Mouse (Mus musculus): Measurements from ENCODE around the gene Rasgef1c. TPM values are rescaled to one million over a fixed set of nuclear protein-coding genes. Genes with fewer than 3 reads are reported as not detected.

Rasgef1c gene
- total and polyA plus RNA-seq, 2 experiments, result not detected

- Histone ChIP-seq H3K4me1 (ENCODE audit: control insufficient read depth, insufficient read depth, low read length) (no peaks in the 10 kb centered on the region), H3K27ac (replicated peaks; ENCODE audit: insufficient read depth, low read depth, low read length) (no peak overlapping the region), H3K9ac (ENCODE audit: low read depth, low read length) (no peak overlapping the region), H3K36me3 (ENCODE audit: control insufficient read depth, insufficient read depth, low read length) (no peaks in the 10 kb centered on the region), H3K79me2 (ENCODE audit: control insufficient read depth, insufficient read depth, low read length) (no peaks in the 10 kb centered on the region), H3K27me3 (ENCODE audit: control insufficient read depth, insufficient read depth, low read length) (no peaks in the 10 kb centered on the region), H3K4me3 (ENCODE audit: insufficient read depth, low read depth, low read length) (no peak overlapping the region)
- DNase-seq (ENCODE audit: extremely low read depth, low read depth, low spot score), result peak; percentile 8
- 62% methylated on average over 10 of the region's 10 CpGs for WGBS
- no peak for TF ChIP-seq POLR2A (IDR thresholded peaks at IDR 0.05; ENCODE audit: extremely low read depth, insufficient read depth, low read length)
- TF ChIP-seq CTCF (IDR thresholded peaks at IDR 0.05; ENCODE audit: low read depth, low read length), result no peak
Measured at GRCm38 (mm10) chr11:49973657-49974340, 72.2 kb downstream of the Rasgef1c start.

- H3K36me3 ChIP-seq (ENCODE audit: control insufficient read depth, insufficient read depth, low read length), result no peaks in the 10 kb centered on the region
- H3K27ac ChIP-seq (replicated peaks; ENCODE audit: insufficient read depth, low read depth, low read length), result no peak overlapping the region
- 61% methylated on average over 1 of the region's 1 CpGs for WGBS
- TF ChIP-seq CTCF (IDR thresholded peaks at IDR 0.05; ENCODE audit: low read depth, low read length), result no peak
- no peak for TF ChIP-seq POLR2A (IDR thresholded peaks at IDR 0.05; ENCODE audit: extremely low read depth, insufficient read depth, low read length)
- no peaks in the 10 kb centered on the region for H3K79me2 ChIP-seq (ENCODE audit: control insufficient read depth, insufficient read depth, low read length)
- no peaks in the 10 kb centered on the region for H3K4me1 ChIP-seq (ENCODE audit: control insufficient read depth, insufficient read depth, low read length)
- H3K27me3 ChIP-seq (ENCODE audit: control insufficient read depth, insufficient read depth, low read length), result no peaks in the 10 kb centered on the region
- H3K9ac ChIP-seq (ENCODE audit: low read depth, low read length), result no peak overlapping the region
- no peak for DNase-seq (ENCODE audit: extremely low read depth, low read depth, low spot score)
- no peak overlapping the region for H3K4me3 ChIP-seq (ENCODE audit: insufficient read depth, low read depth, low read length)
Measured at GRCm38 (mm10) chr11:49974675-49975074, 73.0 kb downstream of the Rasgef1c start.

- H3K27ac ChIP-seq (replicated peaks; ENCODE audit: insufficient read depth, low read depth, low read length), result no peak overlapping the region
- TF ChIP-seq CTCF (IDR thresholded peaks at IDR 0.05; ENCODE audit: low read depth, low read length) (no peak), POLR2A (IDR thresholded peaks at IDR 0.05; ENCODE audit: extremely low read depth, insufficient read depth, low read length) (no peak)
- WGBS, result 84% methylated on average over 10 of the region's 10 CpGs
Measured at GRCm38 (mm10) chr11:49977963-49978568, 76.4 kb downstream of the Rasgef1c start.

GRCm38 (mm10) chr11:49978935-49979334, 77.3 kb downstream of the Rasgef1c start:
- no peak for TF ChIP-seq CTCF (IDR thresholded peaks at IDR 0.05; ENCODE audit: low read depth, low read length)
- TF ChIP-seq POLR2A (IDR thresholded peaks at IDR 0.05; ENCODE audit: extremely low read depth, insufficient read depth, low read length), result no peak
- WGBS, result 91% methylated on average over 8 of the region's 8 CpGs
- Histone ChIP-seq H3K9ac (ENCODE audit: low read depth, low read length) (no peak overlapping the region), H3K27me3 (ENCODE audit: control insufficient read depth, insufficient read depth, low read length) (no peaks in the 10 kb centered on the region), H3K27ac (replicated peaks; ENCODE audit: insufficient read depth, low read depth, low read length) (no peak overlapping the region), H3K4me3 (ENCODE audit: insufficient read depth, low read depth, low read length) (no peak overlapping the region), H3K36me3 (ENCODE audit: control insufficient read depth, insufficient read depth, low read length) (no peaks in the 10 kb centered on the region), H3K79me2 (ENCODE audit: control insufficient read depth, insufficient read depth, low read length) (no peaks in the 10 kb centered on the region), H3K4me1 (ENCODE audit: control insufficient read depth, insufficient read depth, low read length) (no peaks in the 10 kb centered on the region)
- no peak for DNase-seq (ENCODE audit: extremely low read depth, low read depth, low spot score)

More at GRCm38 (mm10) chr11:49977963-49978568, 76.4 kb downstream of the Rasgef1c start:
- H3K9ac ChIP-seq (ENCODE audit: low read depth, low read length), result no peak overlapping the region
- H3K36me3 ChIP-seq (ENCODE audit: control insufficient read depth, insufficient read depth, low read length), result no peaks in the 10 kb centered on the region
- H3K4me3 ChIP-seq (ENCODE audit: insufficient read depth, low read depth, low read length), result no peak overlapping the region
- no peaks in the 10 kb centered on the region for H3K79me2 ChIP-seq (ENCODE audit: control insufficient read depth, insufficient read depth, low read length)
- H3K4me1 ChIP-seq (ENCODE audit: control insufficient read depth, insufficient read depth, low read length), result no peaks in the 10 kb centered on the region
- no peak for DNase-seq (ENCODE audit: extremely low read depth, low read depth, low spot score)
- H3K27me3 ChIP-seq (ENCODE audit: control insufficient read depth, insufficient read depth, low read length), result no peaks in the 10 kb centered on the region

GRCm38 (mm10) chr11:49980681-49981235, 79.1 kb downstream of the Rasgef1c start:
- Histone ChIP-seq H3K4me1 (ENCODE audit: control insufficient read depth, insufficient read depth, low read length) (no peaks in the 10 kb centered on the region), H3K27me3 (ENCODE audit: control insufficient read depth, insufficient read depth, low read length) (no peaks in the 10 kb centered on the region), H3K36me3 (ENCODE audit: control insufficient read depth, insufficient read depth, low read length) (no peaks in the 10 kb centered on the region), H3K4me3 (ENCODE audit: insufficient read depth, low read depth, low read length) (no peak overlapping the region), H3K79me2 (ENCODE audit: control insufficient read depth, insufficient read depth, low read length) (no peaks in the 10 kb centered on the region), H3K9ac (ENCODE audit: low read depth, low read length) (no peak overlapping the region), H3K27ac (replicated peaks; ENCODE audit: insufficient read depth, low read depth, low read length) (no peak overlapping the region)
- 92% methylated on average over 6 of the region's 6 CpGs for WGBS
- TF ChIP-seq CTCF (IDR thresholded peaks at IDR 0.05; ENCODE audit: low read depth, low read length) (no peak), POLR2A (IDR thresholded peaks at IDR 0.05; ENCODE audit: extremely low read depth, insufficient read depth, low read length) (no peak)
- DNase-seq (ENCODE audit: extremely low read depth, low read depth, low spot score), result no peak

Data from liver, adult 2 months (tissue).